Mouse (Mus musculus) MEL (cell line): ENCODE measurements around the gene Rnf34. TPM values are rescaled to one million over a fixed set of nuclear protein-coding genes. Genes with fewer than 3 reads are reported as not detected.

Experiments
- DNase-seq: peaks from one replicate; pipeline ENCODE4 v3.0.0; 2011; ENCODE audit warnings: low read depth, low spot score
- H3K27ac ChIP-seq: 2 replicates; pipeline ENCODE4 v1.5.1; 2012; ENCODE audit warnings: low read depth, mild to moderate bottlenecking, control low read depth, low read length, moderate library complexity; ENCODE audit not compliant: control insufficient read depth
- H3K27me3 ChIP-seq, 2 experiments: fragments of 150-350 bp in 1 of 2; sonication (generic) in 1 of 2; 2 replicates each; pipeline ENCODE4 v1.6.1; 2012; ENCODE audit warnings: low read length in 2 of 2, mild to moderate bottlenecking in 2 of 2, improper control_type of control experiment in 1 of 2, moderate library complexity in 1 of 2; ENCODE audit not compliant: insufficient read depth in 2 of 2, control insufficient read depth in 1 of 2
- H3K36me3 ChIP-seq, 2 experiments: 2 replicates each; pipeline ENCODE4 v1.6.1; 2012 to 2014; ENCODE audit warnings: low read length in 2 of 2, improper control_type of control experiment in 1 of 2, inconsistent platforms in 1 of 2, mild to moderate bottlenecking in 1 of 2; ENCODE audit not compliant: insufficient read depth in 2 of 2, control insufficient read depth in 1 of 2
- H3K4me1 ChIP-seq, 2 experiments: fragments of 150-350 bp in 1 of 2; sonication (generic) in 1 of 2; 2 replicates each; pipeline ENCODE4 v1.6.1; 2012; ENCODE audit warnings: low read length in 2 of 2, improper control_type of control experiment in 1 of 2, mild to moderate bottlenecking in 1 of 2; ENCODE audit not compliant: insufficient read depth in 2 of 2, control insufficient read depth in 1 of 2
- H3K4me3 ChIP-seq, 2 experiments: fragments of 150-350 bp in 1 of 2; sonication (generic) in 1 of 2; 2 replicates each; pipeline ENCODE4 v1.5.1; 2012; ENCODE audit warnings: low read depth in 2 of 2, low read length in 2 of 2, mild to moderate bottlenecking in 2 of 2, moderate library complexity in 2 of 2, control low read depth in 1 of 2, improper control_type of control experiment in 1 of 2; ENCODE audit not compliant: control insufficient read depth in 1 of 2, insufficient read depth in 1 of 2
- H3K79me2 ChIP-seq: 2 replicates; pipeline ENCODE4 v1.6.1; 2012; ENCODE audit warnings: mild to moderate bottlenecking, low read length, moderate library complexity; ENCODE audit not compliant: control insufficient read depth, poor library complexity, insufficient read depth
- H3K9ac ChIP-seq: 2 replicates; pipeline ENCODE4 v1.6.1; 2012; ENCODE audit warnings: low read depth, mild to moderate bottlenecking, control low read depth, low read length, moderate library complexity; ENCODE audit not compliant: control insufficient read depth, poor library complexity, severe bottlenecking
- H3K9me3 ChIP-seq: fragments of 150-350 bp; sonication (generic); replicated peaks from 2 replicates; pipeline ENCODE4 v1.6.1; 2012; ENCODE audit warnings: mild to moderate bottlenecking, low read length, improper control_type of control experiment, moderate library complexity; ENCODE audit not compliant: insufficient read depth
- BHLHE40 ChIP-seq: IDR thresholded peaks from 2 replicates; pipeline ENCODE4 v1.6.1; 2012; ENCODE audit warnings: low read depth, mild to moderate bottlenecking, inconsistent platforms, low read length, improper control_type of control experiment, borderline replicate concordance
- CHD2 ChIP-seq: IDR thresholded peaks from 2 replicates; pipeline ENCODE4 v1.6.1; 2011; ENCODE audit warnings: low read length, improper control_type of control experiment
- CTCF ChIP-seq, 3 experiments: IDR thresholded peaks in 2 of 3; conservative IDR thresholded peaks in 1 of 3; 2 replicates each; pipeline ENCODE4 v1.5.1; 2011 to 2012; ENCODE audit warnings: low read length in 3 of 3, low read depth in 2 of 3, mild to moderate bottlenecking in 2 of 3, improper control_type of control experiment in 1 of 3, inconsistent platforms in 1 of 3, mixed read lengths in 1 of 3, moderate library complexity in 1 of 3; ENCODE audit not compliant: control insufficient read depth in 1 of 3, insufficient read depth in 1 of 3, poor library complexity in 1 of 3, severe bottlenecking in 1 of 3
- ELF1 ChIP-seq: IDR thresholded peaks from 2 replicates; pipeline ENCODE4 v1.6.1; 2014; ENCODE audit warnings: low read depth, mild to moderate bottlenecking, inconsistent platforms, low read length, improper control_type of control experiment, moderate library complexity
- EP300 ChIP-seq, 2 experiments: IDR thresholded peaks; 2 replicates each; pipeline ENCODE4 v1.6.1; 2011; ENCODE audit warnings: improper control_type of control experiment in 2 of 2, low read length in 2 of 2, low read depth in 1 of 2, mild to moderate bottlenecking in 1 of 2
- ETS1 ChIP-seq: IDR thresholded peaks from 2 replicates; pipeline ENCODE4 v1.6.1; 2012; ENCODE audit warnings: low read depth, mild to moderate bottlenecking, inconsistent platforms, low read length, improper control_type of control experiment, moderate library complexity
- GABPA ChIP-seq: IDR thresholded peaks from 2 replicates; pipeline ENCODE4 v1.6.1; 2012; ENCODE audit warnings: low read depth, mild to moderate bottlenecking, inconsistent platforms, low read length, improper control_type of control experiment, moderate library complexity
- GATA1 ChIP-seq: IDR thresholded peaks from 2 replicates; pipeline ENCODE4 v1.6.1; 2011; ENCODE audit warnings: low read depth, low read length, improper control_type of control experiment
- HCFC1 ChIP-seq: IDR thresholded peaks from 2 replicates; pipeline ENCODE4 v1.6.1; 2012; ENCODE audit warnings: low read depth, mild to moderate bottlenecking, inconsistent platforms, low read length, improper control_type of control experiment, moderate library complexity
- JUND ChIP-seq: IDR thresholded peaks from 2 replicates; pipeline ENCODE4 v1.6.1; 2011; ENCODE audit warnings: low read depth, mild to moderate bottlenecking, improper control_type of control experiment, low read length
- KAT2A ChIP-seq: conservative IDR thresholded peaks from 2 replicates; pipeline ENCODE4 v1.6.1; 2012; ENCODE audit warnings: low read depth, low read length, improper control_type of control experiment, inconsistent platforms
- MAZ ChIP-seq: IDR thresholded peaks from 2 replicates; pipeline ENCODE4 v1.6.1; 2012; ENCODE audit warnings: low read depth, mild to moderate bottlenecking, inconsistent platforms, low read length, improper control_type of control experiment
- MXI1 ChIP-seq: IDR thresholded peaks from 2 replicates; pipeline ENCODE4 v1.6.1; 2011; ENCODE audit warnings: mild to moderate bottlenecking, low read depth, low read length, improper control_type of control experiment
- NELFE ChIP-seq: IDR thresholded peaks from 2 replicates; pipeline ENCODE4 v1.6.1; 2011; ENCODE audit warnings: low read depth, low read length, improper control_type of control experiment
- NRF1 ChIP-seq: IDR thresholded peaks from 2 replicates; pipeline ENCODE4 v1.6.1; 2014; ENCODE audit warnings: low read depth, mild to moderate bottlenecking, inconsistent platforms, low read length, improper control_type of control experiment, moderate library complexity; ENCODE audit not compliant: poor library complexity, insufficient read depth, severe bottlenecking
- POLR2AphosphoS2 ChIP-seq: IDR thresholded peaks from 2 replicates; pipeline ENCODE4 v1.6.1; 2011; ENCODE audit warnings: low read length, improper control_type of control experiment
- SMC3 ChIP-seq: IDR thresholded peaks from 2 replicates; pipeline ENCODE4 v1.6.1; 2011; ENCODE audit warnings: low read depth, low read length, improper control_type of control experiment
- TAL1 ChIP-seq: IDR thresholded peaks from 2 replicates; pipeline ENCODE4 v1.6.1; 2012; ENCODE audit warnings: mild to moderate bottlenecking, inconsistent platforms, low read length, moderate library complexity, mixed read lengths
- TCF12 ChIP-seq: IDR thresholded peaks from 2 replicates; pipeline ENCODE4 v1.6.1; 2014; ENCODE audit warnings: low read depth, mild to moderate bottlenecking, inconsistent platforms, low read length, improper control_type of control experiment, moderate library complexity
- UBTF ChIP-seq: IDR thresholded peaks from 2 replicates; pipeline ENCODE4 v1.6.1; 2012; ENCODE audit warnings: low read depth, mild to moderate bottlenecking, inconsistent platforms, low read length, improper control_type of control experiment, moderate library complexity, borderline replicate concordance; ENCODE audit not compliant: insufficient read depth
- USF1 ChIP-seq: IDR thresholded peaks from 2 replicates; pipeline ENCODE4 v1.6.1; 2014; ENCODE audit warnings: low read depth, mild to moderate bottlenecking, inconsistent platforms, low read length, improper control_type of control experiment, moderate library complexity
- ZC3H11A ChIP-seq: IDR thresholded peaks from 2 replicates; pipeline ENCODE4 v1.6.1; 2012; ENCODE audit warnings: low read depth, mild to moderate bottlenecking, inconsistent platforms, low read length, improper control_type of control experiment
- ZKSCAN1 ChIP-seq: IDR thresholded peaks from 2 replicates; pipeline ENCODE4 v1.6.1; 2012; ENCODE audit warnings: low read depth, mild to moderate bottlenecking, inconsistent platforms, low read length, improper control_type of control experiment, moderate library complexity
- ZMIZ1 ChIP-seq: IDR thresholded peaks from 2 replicates; pipeline ENCODE4 v1.6.1; 2012; ENCODE audit warnings: low read depth, mild to moderate bottlenecking, inconsistent platforms, low read length, improper control_type of control experiment, moderate library complexity
- polyA plus RNA-seq, 2 experiments: library from polyadenylated mRNA; stranded (reverse) in 1 of 2; unstranded in 1 of 2; fragments of >175 nt in 1 of 2; fragments of >200 nt in 1 of 2; gene quantifications; 2 replicates each; pipeline versions ENCODE4 v1.2.1 to v1.2.4; 2012; ENCODE audit warnings: low replicate concordance in 2 of 2, low read depth in 1 of 2; ENCODE audit not compliant: insufficient read length in 2 of 2, insufficient read depth in 1 of 2, missing spikeins in 1 of 2
- total RNA-seq: library from RNA; depleted of rRNA; stranded (reverse); fragments of 300-350 nt; gene quantifications from 2 replicates; pipeline ENCODE4 v1.2.3, GENCODE M21; 2012

Gene Rnf34
- total and polyA plus RNA-seq, 3 experiments: 14.8 to 27.4 TPM; not detected in 1

GRCm38 (mm10) chr5:122917982-122918711 lies 68.3 kb downstream of the Rnf34 start:
- no peak for DNase-seq
- H3K27ac ChIP-seq: no peak overlapping the region

GRCm38 (mm10) chr5:122920557-122920956 lies 70.7 kb downstream of the Rnf34 start:
- Histone ChIP-seq H3K79me2 (no peaks in the 10 kb centered on the region), H3K9ac (no peak overlapping the region), H3K36me3 (no peaks in the 10 kb centered on the region), H3K27me3 (no peaks in the 10 kb centered on the region), H3K27ac (no peak overlapping the region), H3K9me3 (no peaks in the 10 kb centered on the region), H3K4me1 (no peaks in the 10 kb centered on the region), H3K4me3 (no peak overlapping the region)
- DNase-seq: no peak
- no peak for TF ChIP-seq SMC3
- no peak for TF ChIP-seq NELFE
- no peak for TF ChIP-seq USF1
- TF ChIP-seq ETS1: no peak
- TF ChIP-seq GABPA: no peak
- TF ChIP-seq POLR2AphosphoS2: no peak
- no peak for TF ChIP-seq JUND
- TF ChIP-seq EP300 (IDR thresholded peaks at IDR 0.05; ENCODE audit: low read depth in 1 of 2, low read length in 2 of 2): no peak
- no peak for TF ChIP-seq MXI1
- no peak for TF ChIP-seq KAT2A
- no peak for TF ChIP-seq NRF1
- no peak for TF ChIP-seq HCFC1
- TF ChIP-seq GATA1: no peak
- TF ChIP-seq ZC3H11A: no peak
- no peak for TF ChIP-seq TCF12
- TF ChIP-seq UBTF: no peak
- no peak for TF ChIP-seq ZMIZ1
- TF ChIP-seq CHD2: no peak

More at GRCm38 (mm10) chr5:122917982-122918711, 68.3 kb downstream of the Rnf34 start:
- TF ChIP-seq ZKSCAN1 (no peak), ELF1 (no peak), MAZ (no peak), SMC3 (no peak), BHLHE40 (no peak), TAL1 (no peak), CTCF (IDR thresholded peaks at IDR 0.05 in 2 of 3, conservative IDR thresholded peaks at IDR 0.05 in 1 of 3; ENCODE audit: control insufficient read depth in 1 of 3, insufficient read depth in 1 of 3, low read depth in 2 of 3, low read length in 3 of 3, poor library complexity in 1 of 3, severe bottlenecking in 1 of 3) (no peak)
- TF ChIP-seq, all 39 proteins: peak for 0
- Histone ChIP-seq H3K79me2 (no peaks in the 10 kb centered on the region), H3K4me3 (no peak overlapping the region), H3K36me3 (no peaks in the 10 kb centered on the region), H3K9me3 (no peaks in the 10 kb centered on the region), H3K9ac (no peak overlapping the region), H3K4me1 (no peaks in the 10 kb centered on the region), H3K27me3 (no peaks in the 10 kb centered on the region)
